Mouse (Mus musculus) myocyte (in vitro differentiated cells): ENCODE measurements around the gene Gtpbp3. TPM values are rescaled to one million over a fixed set of nuclear protein-coding genes. Genes with fewer than 3 reads are reported as not detected.

Experiments
- H3K27me3 ChIP-seq: one replicate; pipeline ENCODE4 v1.6.1; 2011; ENCODE audit not compliant: control insufficient read depth, insufficient read depth, insufficient read length
- H3K36me3 ChIP-seq: one replicate; pipeline ENCODE4 v1.6.1; 2011; ENCODE audit not compliant: control insufficient read depth, insufficient read depth
- H3K4me2 ChIP-seq: one replicate; pipeline ENCODE4 v1.6.1; 2011; ENCODE audit warnings: low read depth, control low read depth
- H3K4me3 ChIP-seq: one replicate; pipeline ENCODE4 v1.5.1; 2011; ENCODE audit warnings: mild to moderate bottlenecking, control low read depth, moderate library complexity
- H3K79me2 ChIP-seq: one replicate; pipeline ENCODE4 v1.6.1; 2011; ENCODE audit not compliant: control insufficient read depth, insufficient read depth
- H3ac ChIP-seq: one replicate; pipeline ENCODE4 v1.6.1; 2011; ENCODE audit not compliant: control insufficient read depth, insufficient read length
- CEBPB ChIP-seq: IDR thresholded peaks from 2 replicates; pipeline ENCODE4 v1.6.1; 2011; ENCODE audit warnings: mild to moderate bottlenecking, moderate library complexity; ENCODE audit not compliant: poor library complexity, insufficient read depth, severe bottlenecking
- E2F4 ChIP-seq: IDR thresholded peaks from one replicate; pipeline ENCODE4 v1.6.1; 2011; ENCODE audit warnings: mild to moderate bottlenecking, control low read depth, moderate library complexity; ENCODE audit not compliant: insufficient read depth
- MAX ChIP-seq: IDR thresholded peaks from one replicate; pipeline ENCODE4 v1.6.1; 2011; ENCODE audit warnings: low read depth, mild to moderate bottlenecking, control low read depth
- MYOD1 ChIP-seq, 3 experiments: IDR thresholded peaks; one replicate each; pipeline ENCODE4 v1.6.1; 2011; ENCODE audit warnings: control low read depth in 2 of 3, low read depth in 2 of 3, mild to moderate bottlenecking in 2 of 3, moderate library complexity in 1 of 3; ENCODE audit not compliant: insufficient read length in 2 of 3, control insufficient read depth in 1 of 3
- MYOG ChIP-seq, 3 experiments: IDR thresholded peaks; one replicate each; pipeline ENCODE4 v1.6.1; 2011; ENCODE audit warnings: control low read depth in 2 of 3, low read depth in 2 of 3, mild to moderate bottlenecking in 2 of 3; ENCODE audit not compliant: insufficient read length in 2 of 3, control insufficient read depth in 1 of 3, insufficient read depth in 1 of 3
- POLR2A ChIP-seq: IDR thresholded peaks from one replicate; pipeline ENCODE4 v1.6.1; 2011; ENCODE audit warnings: low read depth, mild to moderate bottlenecking, control low read depth, moderate library complexity; ENCODE audit not compliant: insufficient read length
- POLR2AphosphoS2 ChIP-seq: IDR thresholded peaks from one replicate; pipeline ENCODE4 v1.6.1; 2011; ENCODE audit warnings: low read depth, control low read depth; ENCODE audit not compliant: insufficient read length
- REST ChIP-seq: IDR thresholded peaks from one replicate; pipeline ENCODE4 v1.6.1; 2011; ENCODE audit warnings: mild to moderate bottlenecking, control low read depth, moderate library complexity; ENCODE audit not compliant: insufficient read depth, insufficient read length
- SRF ChIP-seq: IDR thresholded peaks from one replicate; pipeline ENCODE4 v1.6.1; 2011; ENCODE audit warnings: low read depth; ENCODE audit not compliant: control insufficient read depth, insufficient read length
- TCF12 ChIP-seq: IDR thresholded peaks from one replicate; pipeline ENCODE4 v1.6.1; 2011; ENCODE audit warnings: mild to moderate bottlenecking, control low read depth; ENCODE audit not compliant: poor library complexity, insufficient read depth, severe bottlenecking
- TCF3 ChIP-seq: IDR thresholded peaks from one replicate; pipeline ENCODE4 v1.6.1; 2011; ENCODE audit warnings: low read depth, control low read depth; ENCODE audit not compliant: insufficient read length
- USF1 ChIP-seq: IDR thresholded peaks from one replicate; pipeline ENCODE4 v1.6.1; 2011; ENCODE audit warnings: low read depth, mild to moderate bottlenecking, control low read depth, moderate library complexity
- polyA plus RNA-seq: library from polyadenylated mRNA; unstranded; fragments of >200 nt; fragmentation: generic; extraction: Trizol; gene quantifications from one replicate; pipeline ENCODE4 v1.2.1, GENCODE M21; 2012; ENCODE audit warnings: missing spikeins

Gene Gtpbp3
- polyA plus RNA-seq, 1 experiment: 17.5 TPM

- H3ac ChIP-seq: peak overlapping the region; percentile 71
- H3K4me3 ChIP-seq: no peak overlapping the region
- H3K79me2 ChIP-seq: peaks cover 4% of the 10 kb centered on the region
- peaks cover 5% of the 10 kb centered on the region for H3K36me3 ChIP-seq
- H3K27me3 ChIP-seq: no peaks in the 10 kb centered on the region
- peak overlapping the region; percentile 61 for H3K4me2 ChIP-seq
- TF ChIP-seq MYOD1 (IDR thresholded peaks at IDR 0.05; ENCODE audit: control insufficient read depth in 1 of 3, insufficient read length in 2 of 3, low read depth in 2 of 3) (peak in 1 of 3 experiments; percentile 58), POLR2A (peak; percentile 48), MAX (no peak), TCF3 (no peak), POLR2AphosphoS2 (peak; percentile 83), USF1 (no peak), MYOG (IDR thresholded peaks at IDR 0.05; ENCODE audit: control insufficient read depth in 1 of 3, insufficient read depth in 1 of 3, insufficient read length in 2 of 3, low read depth in 2 of 3) (peak in 1 of 3 experiments; percentile 1), E2F4 (no peak), REST (no peak), CEBPB (no peak)
Observed at GRCm38 (mm10) chr8:71476099-71476940, 11.6 kb upstream of the Gtpbp3 start.

- Histone ChIP-seq H3ac (peak overlapping the region; percentile 71), H3K36me3 (peaks cover under 1% of the 10 kb centered on the region), H3K4me2 (peak overlapping the region; percentile 57), H3K4me3 (no peak overlapping the region), H3K79me2 (no peaks in the 10 kb centered on the region), H3K27me3 (no peaks in the 10 kb centered on the region)
- TF ChIP-seq MAX (no peak), CEBPB (no peak), POLR2AphosphoS2 (no peak), MYOG (IDR thresholded peaks at IDR 0.05; ENCODE audit: control insufficient read depth in 1 of 3, insufficient read depth in 1 of 3, insufficient read length in 2 of 3, low read depth in 2 of 3) (no peak), TCF3 (no peak), USF1 (no peak), E2F4 (no peak), POLR2A (no peak), REST (no peak), MYOD1 (IDR thresholded peaks at IDR 0.05; ENCODE audit: control insufficient read depth in 1 of 3, insufficient read length in 2 of 3, low read depth in 2 of 3) (no peak), TCF12 (no peak)
Observed at GRCm38 (mm10) chr8:71477196-71477845, 10.6 kb upstream of the Gtpbp3 start.

- TF ChIP-seq POLR2AphosphoS2: no peak
- no peak for TF ChIP-seq TCF3
- no peak for TF ChIP-seq SRF
- no peak for TF ChIP-seq TCF12
- no peak for TF ChIP-seq CEBPB
- no peak for TF ChIP-seq USF1
- TF ChIP-seq E2F4: no peak
- TF ChIP-seq MAX: no peak
- TF ChIP-seq POLR2A: no peak
- no peak for TF ChIP-seq MYOG (IDR thresholded peaks at IDR 0.05; ENCODE audit: control insufficient read depth in 1 of 3, insufficient read depth in 1 of 3, insufficient read length in 2 of 3, low read depth in 2 of 3)
- no peak for TF ChIP-seq REST
- no peak for TF ChIP-seq MYOD1 (IDR thresholded peaks at IDR 0.05; ENCODE audit: control insufficient read depth in 1 of 3, insufficient read length in 2 of 3, low read depth in 2 of 3)
- H3K4me3 ChIP-seq: no peak overlapping the region
- no peaks in the 10 kb centered on the region for H3K79me2 ChIP-seq
- no peaks in the 10 kb centered on the region for H3K27me3 ChIP-seq
- no peak overlapping the region for H3K4me2 ChIP-seq
- no peaks in the 10 kb centered on the region for H3K36me3 ChIP-seq
- H3ac ChIP-seq: no peak overlapping the region
Observed at GRCm38 (mm10) chr8:71478943-71479342, 9.0 kb upstream of the Gtpbp3 start.

GRCm38 (mm10) chr8:71483932-71484331, 4.0 kb upstream of the Gtpbp3 start:
- no peak overlapping the region for H3K4me2 ChIP-seq
- no peaks in the 10 kb centered on the region for H3K79me2 ChIP-seq
- H3K4me3 ChIP-seq: no peak overlapping the region
- no peak for TF ChIP-seq POLR2A
- TF ChIP-seq REST: peak; percentile 85
- no peaks in the 10 kb centered on the region for H3K36me3 ChIP-seq
- no peak overlapping the region for H3ac ChIP-seq
- H3K27me3 ChIP-seq: no peaks in the 10 kb centered on the region
